Mouse (Mus musculus) hindbrain, embryonic 13.5 days (tissue): ENCODE data around the gene Efemp2. TPM values are rescaled to one million over a fixed set of nuclear protein-coding genes. Genes with fewer than 3 reads are reported as not detected.
"Not testable (repeated sequence)": the region's sequence is repeated elsewhere in the genome, so short reads cannot be mapped to it uniquely, and the experiment has no call there.

Experiments used
- ATAC-seq: fragments of 200-750 bp; cut with Nextera tagmentation; 2 replicates; pipeline ENCODE4 v1.8.0; 2017; ENCODE audit warnings: moderate TSS enrichment; ENCODE audit not compliant: low FRiP score
- H3K27ac ChIP-seq: fragments of 300-500 bp; sonication (generic); 2 replicates; pipeline ENCODE4 v1.5.1; 2015; ENCODE audit warnings: inconsistent platforms, mild to moderate bottlenecking, moderate library complexity
- H3K27me3 ChIP-seq: fragments of 300-500 bp; sonication (generic); 2 replicates; pipeline ENCODE4 v1.6.1; 2015; ENCODE audit warnings: mild to moderate bottlenecking, inconsistent platforms
- H3K36me3 ChIP-seq: fragments of 300-500 bp; sonication (generic); 2 replicates; pipeline ENCODE4 v1.6.1; 2015; ENCODE audit warnings: mild to moderate bottlenecking, inconsistent platforms
- H3K4me1 ChIP-seq: fragments of 300-500 bp; sonication (generic); replicated peaks from 2 replicates; pipeline ENCODE4 v1.6.1; 2015; ENCODE audit warnings: inconsistent platforms
- H3K4me2 ChIP-seq: fragments of 300-500 bp; sonication (generic); 2 replicates; pipeline ENCODE4 v1.6.1; 2015; ENCODE audit warnings: inconsistent platforms, mild to moderate bottlenecking, moderate library complexity
- H3K4me3 ChIP-seq: fragments of 300-500 bp; sonication (generic); 2 replicates; pipeline ENCODE4 v1.5.1; 2015; ENCODE audit warnings: mild to moderate bottlenecking, inconsistent platforms
- H3K9ac ChIP-seq: fragments of 300-500 bp; sonication (generic); 2 replicates; pipeline ENCODE4 v1.6.1; 2015; ENCODE audit warnings: mild to moderate bottlenecking, inconsistent platforms
- H3K9me3 ChIP-seq: fragments of 300-500 bp; sonication (generic); 2 replicates; pipeline ENCODE4 v1.6.1; 2016; ENCODE audit warnings: inconsistent platforms
- WGBS: fragments of 180-500 bp; shearing (Covaris S2); methylation state at CpG from one replicate; pipeline ENCODE4 v1.1.7; 2015; 5-methylcytosine and 5-hydroxymethylcytosine counted together
- polyA plus RNA-seq: library from polyadenylated mRNA; unstranded; fragments of >200 nt; fragmentation: Nextera tagmentation; extraction: Ambion mirVana; gene quantifications from 2 replicates; pipeline ENCODE4 v1.2.1, GENCODE M21; 2015

Efemp2 gene
- polyA plus RNA-seq, 1 experiment from 2014 or later: 45.6 TPM

- 94% methylated on average over 8 of the region's 8 CpGs for WGBS
- no peak overlapping the region for H3K27ac ChIP-seq
- peaks cover 29% of the 10 kb centered on the region for H3K4me1 ChIP-seq
- H3K9ac ChIP-seq: no peak overlapping the region
- no peak for ATAC-seq
- H3K27me3 ChIP-seq: no peaks in the 10 kb centered on the region
- H3K4me3 ChIP-seq: no peak overlapping the region
- peaks cover 60% of the 10 kb centered on the region for H3K36me3 ChIP-seq
- no peak overlapping the region for H3K4me2 ChIP-seq
- H3K9me3 ChIP-seq: no peaks in the 10 kb centered on the region
Measured at GRCm38 (mm10) chr19:5485371-5485770, 11.6 kb downstream of the Efemp2 start.

- 93% methylated on average over 7 of the region's 7 CpGs for WGBS
- Histone ChIP-seq H3K27ac (no peak overlapping the region), H3K9me3 (no peaks in the 10 kb centered on the region), H3K4me3 (no peak overlapping the region), H3K4me2 (no peak overlapping the region), H3K36me3 (peaks cover 56% of the 10 kb centered on the region), H3K4me1 (peaks cover 29% of the 10 kb centered on the region), H3K27me3 (no peaks in the 10 kb centered on the region), H3K9ac (no peak overlapping the region)
- ATAC-seq: no peak
Measured at GRCm38 (mm10) chr19:5485821-5486220, 12.1 kb downstream of the Efemp2 start.

GRCm38 (mm10) chr19:5486286-5486685 lies 12.5 kb downstream of the Efemp2 start:
- ATAC-seq: no peak
- H3K27ac ChIP-seq: no peak overlapping the region
- peaks cover 51% of the 10 kb centered on the region for H3K36me3 ChIP-seq
- no peaks in the 10 kb centered on the region for H3K27me3 ChIP-seq
- H3K4me2 ChIP-seq: no peak overlapping the region
- WGBS: 92% methylated on average over 8 of the region's 8 CpGs
- no peak overlapping the region for H3K4me3 ChIP-seq
- H3K9me3 ChIP-seq: no peaks in the 10 kb centered on the region
- peaks cover 29% of the 10 kb centered on the region for H3K4me1 ChIP-seq
- 0 out of 2 replicates have a peak overlapping the region, but pooled peaks have one; percentile 78 for H3K9ac ChIP-seq

- peaks cover 46% of the 10 kb centered on the region for H3K36me3 ChIP-seq
- H3K4me1 ChIP-seq: peaks cover 30% of the 10 kb centered on the region
- peak overlapping the region; percentile 68 for H3K4me2 ChIP-seq
- no peaks in the 10 kb centered on the region for H3K27me3 ChIP-seq
- ATAC-seq: no peak
- H3K27ac ChIP-seq: no peak overlapping the region
- 0 out of 2 replicates have a peak overlapping the region, but pooled peaks have one; percentile 54 for H3K4me3 ChIP-seq
- 91% methylated on average over 4 of the region's 4 CpGs for whole genome bisulfite sequencing
- H3K9me3 ChIP-seq: no peaks in the 10 kb centered on the region
- peak overlapping the region; percentile 78; the same call in 1 of the 2 replicates for H3K9ac ChIP-seq
Measured at GRCm38 (mm10) chr19:5486771-5487170, 13.0 kb downstream of the Efemp2 start.

DNA sequence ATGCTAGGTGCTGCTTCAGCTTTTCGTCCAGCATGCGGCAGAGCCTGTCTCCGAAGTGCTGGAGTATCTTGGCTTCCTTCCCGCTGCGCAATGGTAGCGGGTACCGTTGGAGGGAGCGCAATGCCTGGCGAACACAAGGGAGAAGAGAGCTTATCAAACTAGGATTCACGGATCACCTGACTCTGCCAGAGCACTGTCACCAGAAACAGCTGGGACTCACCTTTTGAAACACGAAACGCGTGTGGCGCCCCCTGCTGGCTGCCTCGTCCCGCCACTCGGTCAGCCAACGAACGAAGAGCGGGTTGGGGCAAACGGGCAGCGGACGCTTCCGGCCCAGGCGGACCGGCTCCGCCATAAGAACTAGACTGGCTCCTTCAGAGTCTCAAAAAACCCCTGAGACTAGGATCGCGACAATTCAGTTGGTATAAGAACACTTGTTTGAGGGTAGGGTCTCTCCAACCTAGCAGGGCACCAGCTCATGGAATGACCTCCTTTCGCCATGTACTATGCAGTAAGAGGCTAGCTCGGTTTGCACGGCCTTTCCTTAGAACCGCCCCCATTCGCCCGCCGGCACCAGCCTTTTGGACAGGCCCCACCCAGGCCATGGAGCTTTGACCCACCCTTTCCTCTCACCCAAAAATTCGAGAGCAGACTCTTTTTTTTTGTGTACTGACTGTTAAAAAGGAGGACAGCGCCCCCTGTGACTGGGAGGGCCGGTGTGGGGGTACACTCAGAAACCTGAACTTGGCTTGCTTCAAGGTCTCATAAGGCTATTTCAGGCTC lies 14.2 kb downstream of the Efemp2 start, which contains the start of gene Mus81:
Mus81 (minus strand) TSS at position 635 of the 783 bp plus-strand sequence.
- H3K4me2 ChIP-seq: peak within 1 kb of the TSS; percentile 68
- peak; percentile 53 for ATAC-seq
- peak within 1 kb of the TSS; percentile 98 for H3K27ac ChIP-seq
- H3K9me3 ChIP-seq: no peaks in the 10 kb centered on the region
- H3K4me1 ChIP-seq: peaks cover 42% of the 10 kb centered on the region
- peak within 1 kb of the TSS; percentile 54 for H3K4me3 ChIP-seq
- H3K36me3 ChIP-seq: peaks cover 42% of the 10 kb centered on the region
- H3K9ac ChIP-seq: peak within 1 kb of the TSS; percentile 78
- WGBS: under 1% methylated on average over 39 of the region's 39 CpGs
- H3K27me3 ChIP-seq: no peaks in the 10 kb centered on the region

DNA sequence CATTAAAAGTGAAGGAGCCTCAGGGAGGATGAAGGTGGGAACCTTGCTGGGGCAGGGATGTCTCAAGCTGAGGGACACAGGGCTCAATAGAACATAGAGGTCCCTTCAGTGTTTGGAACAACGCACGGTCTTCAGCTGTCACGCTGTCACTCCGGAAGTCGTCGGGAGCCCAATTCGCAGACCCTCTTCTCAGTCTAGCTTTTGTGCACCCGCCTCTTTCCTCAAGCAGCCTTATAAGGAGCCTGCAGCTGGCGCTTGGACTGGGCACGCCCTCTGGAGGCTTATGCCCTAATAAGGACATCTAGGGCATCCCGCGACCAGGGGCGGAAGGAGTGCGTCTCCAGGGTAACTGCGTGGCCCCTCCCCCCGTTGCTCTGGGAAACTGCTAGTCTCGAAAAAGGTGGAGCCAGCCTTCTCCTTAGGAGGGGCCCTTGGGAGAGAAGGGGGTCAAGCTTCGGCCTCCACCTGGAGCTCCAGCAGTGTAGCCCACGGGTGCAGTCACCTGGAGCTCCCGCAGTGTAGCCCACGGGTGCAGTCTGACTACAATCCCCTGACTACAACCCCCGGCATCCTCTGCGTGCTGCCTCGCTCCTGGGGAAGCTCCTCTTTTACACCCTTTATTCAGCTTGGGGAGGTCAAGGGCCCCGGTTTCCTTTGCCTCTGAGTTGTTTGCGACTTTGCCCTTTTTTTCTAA lies 15.3 kb downstream of the Efemp2 start:
- no peaks in the 10 kb centered on the region for H3K27me3 ChIP-seq

DNA sequence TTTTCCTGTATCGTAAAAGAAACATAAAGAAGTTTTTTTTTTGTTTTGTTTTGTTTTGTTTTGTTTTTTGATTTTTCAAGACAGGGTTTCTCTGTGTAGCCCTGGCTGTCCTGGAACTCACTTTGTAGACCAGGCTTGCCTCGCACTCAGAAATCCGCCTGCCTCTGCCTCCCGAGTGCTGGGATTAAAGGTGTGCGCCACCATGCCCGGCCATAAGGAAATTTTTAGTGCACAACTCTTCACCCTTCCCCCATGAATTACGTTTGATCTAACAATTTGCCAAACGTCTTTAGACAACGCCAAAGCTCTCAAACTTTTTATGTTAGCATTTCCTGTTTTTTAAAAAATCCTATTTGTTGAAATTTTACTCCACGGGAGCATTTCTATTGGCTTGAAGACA lies 16.0 kb downstream of the Efemp2 start:
- 54% methylated on average over 10 of the region's 10 CpGs for WGBS
- not testable (repeated sequence) for H3K9ac ChIP-seq, H3K27me3 ChIP-seq, H3K9me3 ChIP-seq, ATAC-seq
- H3K4me2 ChIP-seq: peak overlapping the region; percentile 88
- H3K36me3 ChIP-seq: peaks cover 42% of the 10 kb centered on the region
- peak overlapping the region; percentile 99 for H3K27ac ChIP-seq
- H3K4me1 ChIP-seq: peaks cover 47% of the 10 kb centered on the region
- peak overlapping the region; percentile 99; the same call in 1 of the 2 replicates for H3K4me3 ChIP-seq

More for the DNA sequence above, 15.3 kb downstream of the Efemp2 start:
- H3K4me2 ChIP-seq: peak overlapping the region; percentile 68
- peaks cover 42% of the 10 kb centered on the region for H3K36me3 ChIP-seq
- peak overlapping the region; percentile 74 for H3K9ac ChIP-seq
- H3K4me3 ChIP-seq: peak overlapping the region; percentile 54
- no peaks in the 10 kb centered on the region for H3K9me3 ChIP-seq
- under 1% methylated on average over 26 of the region's 26 CpGs for WGBS
- peaks cover 47% of the 10 kb centered on the region for H3K4me1 ChIP-seq
- peak; percentile 73 for ATAC-seq
- H3K27ac ChIP-seq: peak overlapping the region; percentile 98

GRCm38 (mm10) chr19:5490313-5490897 lies 16.7 kb downstream of the Efemp2 start, which contains the start of gene Cfl1:
Gene Cfl1, plus strand, starts transcription at chr19:5490455.
- H3K4me1 ChIP-seq: peaks cover 47% of the 10 kb centered on the region
- H3K27ac ChIP-seq: peak within 1 kb of the TSS; percentile 99
- whole genome bisulfite sequencing: under 1% methylated on average over 61 of the region's 62 CpGs
- ATAC-seq: peak; percentile 72
- H3K27me3 ChIP-seq: no peaks in the 10 kb centered on the region
- H3K4me3 ChIP-seq: peak within 1 kb of the TSS; percentile 99
- H3K4me2 ChIP-seq: peak within 1 kb of the TSS; percentile 88
- no peaks in the 10 kb centered on the region for H3K9me3 ChIP-seq
- peaks cover 40% of the 10 kb centered on the region for H3K36me3 ChIP-seq
- peak within 1 kb of the TSS; percentile 97 for H3K9ac ChIP-seq

DNA sequence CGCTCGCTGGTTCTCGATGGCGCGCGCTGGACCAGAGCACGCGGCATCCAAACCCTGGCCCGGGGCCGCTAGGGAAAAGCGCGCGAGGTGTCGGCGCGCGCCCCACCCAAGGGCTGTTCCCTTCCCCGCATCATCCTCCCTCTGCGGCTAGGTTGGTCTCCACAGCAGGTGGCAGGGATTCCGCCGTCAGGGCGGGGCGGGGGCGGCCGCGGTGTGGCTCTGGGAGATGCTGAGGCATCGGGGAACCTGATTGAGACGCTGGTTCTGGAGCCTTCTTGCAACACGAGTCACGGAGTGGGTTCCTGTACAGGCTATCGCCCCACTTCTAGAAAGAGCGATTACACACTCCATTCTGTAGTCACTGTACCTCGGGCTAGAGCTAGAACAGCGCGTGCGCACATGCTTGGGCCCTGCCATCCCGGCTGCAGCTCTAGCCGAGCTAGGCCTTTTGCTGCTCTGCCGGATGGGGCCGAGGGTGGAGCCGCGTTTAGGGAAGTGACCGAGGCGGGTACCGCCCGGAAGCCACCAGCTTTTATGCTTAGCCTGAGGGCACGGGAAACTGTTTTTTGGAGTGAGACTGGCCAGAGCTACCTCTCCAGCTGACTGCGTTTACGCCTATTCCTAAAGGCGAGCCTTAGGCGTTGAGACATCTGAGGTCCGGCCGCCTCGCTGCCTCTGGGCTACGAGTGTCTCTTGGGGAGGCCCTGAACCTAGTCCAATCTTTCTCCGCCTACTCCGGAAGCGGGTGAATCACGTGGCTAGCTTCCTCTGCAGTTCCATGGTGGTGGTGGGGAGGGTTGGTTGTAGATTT lies 17.3 kb downstream of the Efemp2 start:
- peaks cover 40% of the 10 kb centered on the region for H3K36me3 ChIP-seq
- peak overlapping the region; percentile 99 for H3K27ac ChIP-seq
- peaks cover 47% of the 10 kb centered on the region for H3K4me1 ChIP-seq
- ATAC-seq: peak; percentile 46
- H3K4me3 ChIP-seq: peak overlapping the region; percentile 99
- no peaks in the 10 kb centered on the region for H3K27me3 ChIP-seq
- H3K4me2 ChIP-seq: peak overlapping the region; percentile 88
- under 1% methylated on average over 59 of the region's 59 CpGs for WGBS
- peak overlapping the region; percentile 97 for H3K9ac ChIP-seq
- H3K9me3 ChIP-seq: no peaks in the 10 kb centered on the region

DNA sequence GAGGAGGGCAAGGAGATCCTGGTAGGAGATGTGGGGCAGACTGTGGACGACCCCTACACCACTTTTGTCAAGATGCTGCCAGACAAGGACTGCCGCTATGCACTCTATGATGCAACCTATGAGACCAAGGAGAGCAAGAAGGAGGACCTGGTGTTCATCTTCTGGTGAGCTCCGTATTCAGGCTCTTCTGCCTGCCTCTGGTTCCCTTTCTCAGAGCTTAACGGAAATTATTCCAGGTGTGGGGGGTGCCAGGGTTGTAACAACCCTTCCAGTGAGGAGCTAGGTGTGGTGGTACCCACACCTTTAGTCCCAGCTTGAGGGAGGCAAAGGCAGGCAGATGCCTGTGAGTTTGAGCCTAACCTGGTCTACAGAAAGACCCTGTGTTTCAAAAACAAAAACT lies 18.9 kb downstream of the Efemp2 start:
- H3K9me3 ChIP-seq: no peaks in the 10 kb centered on the region
- H3K27ac ChIP-seq: no peak overlapping the region
- no peak overlapping the region for H3K9ac ChIP-seq
- H3K36me3 ChIP-seq: peaks cover 53% of the 10 kb centered on the region
- H3K27me3 ChIP-seq: no peaks in the 10 kb centered on the region
- peaks cover 32% of the 10 kb centered on the region for H3K4me1 ChIP-seq
- H3K4me2 ChIP-seq: peak overlapping the region; percentile 88
- ATAC-seq: no peak
- 90% methylated on average over 4 of the region's 4 CpGs for WGBS
- peak overlapping the region; percentile 12; the same call in 1 of the 2 replicates for H3K4me3 ChIP-seq

DNA sequence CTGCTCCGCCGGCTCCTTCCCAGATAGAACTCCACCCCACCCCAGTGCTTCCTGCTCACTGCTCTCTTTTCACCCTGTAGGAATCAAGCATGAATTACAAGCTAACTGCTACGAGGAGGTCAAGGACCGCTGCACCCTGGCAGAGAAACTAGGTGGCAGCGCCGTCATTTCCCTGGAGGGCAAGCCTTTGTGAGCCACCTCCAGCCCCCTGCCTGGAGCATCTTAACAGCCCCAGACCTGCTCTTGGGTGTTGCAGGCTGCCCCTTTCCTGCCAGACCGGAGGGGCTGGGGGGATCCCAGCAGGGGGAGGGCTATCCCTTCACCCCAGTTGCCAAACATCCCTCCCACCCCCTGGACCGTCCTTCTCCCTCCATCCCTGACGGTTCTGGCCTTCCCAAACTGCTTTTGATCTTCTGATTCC lies 19.6 kb downstream of the Efemp2 start:
- peaks cover 29% of the 10 kb centered on the region for H3K4me1 ChIP-seq
- not testable (repeated sequence) for ATAC-seq, H3K9me3 ChIP-seq, H3K27ac ChIP-seq, H3K4me2 ChIP-seq, H3K27me3 ChIP-seq, H3K9ac ChIP-seq
- 63% methylated on average over 9 of the region's 9 CpGs for WGBS
- peaks cover 60% of the 10 kb centered on the region for H3K36me3 ChIP-seq
- H3K4me3 ChIP-seq: 0 out of 2 replicates have a peak overlapping the region, but pooled peaks have one; percentile 12
